Mouse (Mus musculus): ENCODE results near the gene Abca6. TPM values are rescaled to one million over a fixed set of nuclear protein-coding genes. Genes with fewer than 3 reads are reported as not detected.

Abca6 gene
- polyA plus RNA-seq (2015; fragmentation: Nextera tagmentation; extraction: Ambion mirVana) = 0.17 and 0.24 TPM in 2 replicates

GRCm38 (mm10) chr11:110251534-110251933, at the start of gene Abca6:
TSS of gene Abca6 (minus strand) at chr11:110251776.
- 0 out of 2 replicates have a peak, but pooled peaks have one; percentile 31 for ATAC-seq (ENCODE audit: low FRiP score, low TSS enrichment)
- Histone ChIP-seq H3K27me3 (ENCODE audit: insufficient read depth, low read length) (no peaks in the 10 kb centered on the region), H3K4me3 (ENCODE audit: low read length) (peak within 1 kb of the TSS; percentile 18), H3K4me1 (ENCODE audit: insufficient read depth, low read length) (no peaks in the 10 kb centered on the region), H3K4me2 (replicated peaks; ENCODE audit: low read depth, low read length) (peak within 1 kb of the TSS; percentile 35), H3K9ac (replicated peaks; ENCODE audit: low read length) (no peak within 1 kb of the TSS; the same call in 1 of the 2 replicates), H3K9me3 (ENCODE audit: low read length) (no peaks in the 10 kb centered on the region), H3K27ac (ENCODE audit: low read length) (no peak within 1 kb of the TSS), H3K36me3 (ENCODE audit: insufficient read depth, low read length) (no peaks in the 10 kb centered on the region)
- WGBS = 14% methylated on average over 8 of the region's 8 CpGs

DNA sequence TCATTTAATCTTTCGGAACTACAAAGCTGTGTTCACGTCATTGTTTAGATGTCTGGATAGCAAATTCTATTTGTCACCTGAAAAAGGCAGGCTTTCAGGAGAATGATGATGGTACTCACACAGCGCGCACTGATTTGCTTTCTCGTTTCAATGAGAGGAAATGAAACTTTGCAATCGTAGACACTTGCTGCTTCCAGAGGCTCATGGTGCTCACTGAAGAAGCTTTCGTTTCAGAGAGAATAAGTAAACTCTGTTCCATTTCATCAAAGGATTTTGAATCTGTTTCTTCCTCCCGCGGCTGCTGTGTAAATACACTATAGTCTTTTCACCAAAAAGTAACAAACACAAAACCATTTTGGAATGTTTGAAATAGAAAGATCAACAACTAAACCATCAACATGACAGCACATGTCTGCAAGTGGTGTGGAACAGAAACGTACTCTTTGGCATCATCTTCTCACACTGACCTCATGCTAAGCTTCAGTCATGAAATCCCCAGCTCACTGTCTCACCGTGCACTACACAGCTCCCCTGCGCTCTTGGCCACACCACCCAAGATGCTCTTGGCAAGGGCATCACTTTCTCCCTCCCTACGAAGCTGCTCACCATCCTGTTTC, 46.4 kb upstream of the Abca6 start:
- Histone ChIP-seq H3K9me3 (ENCODE audit: low read length) (no peaks in the 10 kb centered on the region), H3K27ac (ENCODE audit: low read length) (no peak overlapping the region), H3K4me2 (replicated peaks; ENCODE audit: low read depth, low read length) (no peak overlapping the region), H3K4me3 (ENCODE audit: low read length) (no peak overlapping the region), H3K27me3 (ENCODE audit: insufficient read depth, low read length) (no peaks in the 10 kb centered on the region), H3K36me3 (ENCODE audit: insufficient read depth, low read length) (no peaks in the 10 kb centered on the region), H3K9ac (replicated peaks; ENCODE audit: low read length) (no peak overlapping the region), H3K4me1 (ENCODE audit: insufficient read depth, low read length) (no peaks in the 10 kb centered on the region)
- no peak for ATAC-seq (ENCODE audit: low FRiP score, low TSS enrichment)
- WGBS = 86% methylated on average over 13 of the region's 13 CpGs

DNA sequence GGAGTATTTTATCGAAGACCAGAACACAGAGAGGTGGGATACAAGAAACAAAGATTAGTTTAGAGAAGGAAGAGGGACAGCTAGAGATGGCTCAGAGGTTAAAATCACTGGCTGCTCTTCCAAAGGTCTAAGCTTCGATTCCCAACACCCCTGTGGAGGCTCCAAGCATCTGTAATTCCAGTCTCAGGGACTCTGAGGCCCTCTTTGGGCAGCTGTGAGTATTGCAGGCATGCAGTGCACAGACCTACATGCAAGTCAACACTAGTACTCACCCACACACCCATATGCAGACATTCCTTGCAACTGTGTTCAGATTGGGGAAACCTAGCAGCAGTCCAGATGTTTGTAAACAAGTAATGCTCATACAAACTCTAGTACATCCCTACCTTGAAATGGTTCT, 39.0 kb upstream of the Abca6 start:
- WGBS = 73% methylated on average over 2 of the region's 2 CpGs
- Histone ChIP-seq H3K9ac (replicated peaks; ENCODE audit: low read length) (no peak overlapping the region), H3K27me3 (ENCODE audit: insufficient read depth, low read length) (no peaks in the 10 kb centered on the region), H3K27ac (ENCODE audit: low read length) (no peak overlapping the region), H3K4me2 (replicated peaks; ENCODE audit: low read depth, low read length) (no peak overlapping the region), H3K4me3 (ENCODE audit: low read length) (no peak overlapping the region), H3K36me3 (ENCODE audit: insufficient read depth, low read length) (0 out of 2 replicates have a peak, but pooled peaks cover 3% of the 10 kb centered on the region), H3K4me1 (ENCODE audit: insufficient read depth, low read length) (no peaks in the 10 kb centered on the region), H3K9me3 (ENCODE audit: low read length) (no peaks in the 10 kb centered on the region)
- ATAC-seq (ENCODE audit: low FRiP score, low TSS enrichment) = no peak

DNA sequence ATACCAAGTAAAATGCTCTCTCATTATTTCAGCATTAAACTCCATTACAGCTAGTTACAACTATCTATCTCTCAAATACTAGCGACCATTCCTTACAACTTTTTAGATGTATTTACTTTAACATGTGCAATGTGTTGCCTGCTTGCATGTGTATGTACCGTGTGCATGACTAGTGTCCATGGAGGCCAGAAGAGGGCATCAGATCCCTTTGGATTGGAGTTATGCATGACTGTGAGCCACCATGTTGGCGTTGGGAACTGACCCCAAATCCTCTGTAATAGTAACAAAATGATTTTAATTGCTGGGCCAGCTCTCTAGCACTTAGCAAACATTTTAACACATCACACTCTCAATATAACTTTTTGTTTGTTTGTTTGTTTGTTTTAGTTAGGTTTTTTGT, 36.8 kb upstream of the Abca6 start:
- H3K4me2 ChIP-seq (replicated peaks; ENCODE audit: low read depth, low read length) = no peak overlapping the region
- H3K27ac ChIP-seq (ENCODE audit: low read length) = no peak overlapping the region
- H3K36me3 ChIP-seq (ENCODE audit: insufficient read depth, low read length) = 0 out of 2 replicates have a peak, but pooled peaks cover 3% of the 10 kb centered on the region
- no peak for ATAC-seq (ENCODE audit: low FRiP score, low TSS enrichment)
- H3K4me3 ChIP-seq (ENCODE audit: low read length) = no peak overlapping the region
- 84% methylated on average over 3 of the region's 3 CpGs for WGBS
- H3K9me3 ChIP-seq (ENCODE audit: low read length) = no peaks in the 10 kb centered on the region
- no peaks in the 10 kb centered on the region for H3K4me1 ChIP-seq (ENCODE audit: insufficient read depth, low read length)
- no peaks in the 10 kb centered on the region for H3K27me3 ChIP-seq (ENCODE audit: insufficient read depth, low read length)
- H3K9ac ChIP-seq (replicated peaks; ENCODE audit: low read length) = no peak overlapping the region

GRCm38 (mm10) chr11:110287694-110288093, 36.1 kb upstream of the Abca6 start:
- H3K4me3 ChIP-seq (ENCODE audit: low read length) = no peak overlapping the region
- no peaks in the 10 kb centered on the region for H3K9me3 ChIP-seq (ENCODE audit: low read length)
- ATAC-seq (ENCODE audit: low FRiP score, low TSS enrichment) = no peak
- no peaks in the 10 kb centered on the region for H3K4me1 ChIP-seq (ENCODE audit: insufficient read depth, low read length)
- H3K36me3 ChIP-seq (ENCODE audit: insufficient read depth, low read length) = 0 out of 2 replicates have a peak, but pooled peaks cover 3% of the 10 kb centered on the region
- no peak overlapping the region for H3K4me2 ChIP-seq (replicated peaks; ENCODE audit: low read depth, low read length)
- H3K27ac ChIP-seq (ENCODE audit: low read length) = no peak overlapping the region
- 76% methylated on average over 9 of the region's 9 CpGs for WGBS
- no peaks in the 10 kb centered on the region for H3K27me3 ChIP-seq (ENCODE audit: insufficient read depth, low read length)
- no peak overlapping the region for H3K9ac ChIP-seq (replicated peaks; ENCODE audit: low read length)

GRCm38 (mm10) chr11:110286331-110286730, 34.8 kb upstream of the Abca6 start:
- no peaks in the 10 kb centered on the region for H3K27me3 ChIP-seq (ENCODE audit: insufficient read depth, low read length)
- H3K4me3 ChIP-seq (ENCODE audit: low read length) = no peak overlapping the region
- no peak for ATAC-seq (ENCODE audit: low FRiP score, low TSS enrichment)
- H3K27ac ChIP-seq (ENCODE audit: low read length) = no peak overlapping the region
- no peaks in the 10 kb centered on the region for H3K9me3 ChIP-seq (ENCODE audit: low read length)
- no peak overlapping the region for H3K9ac ChIP-seq (replicated peaks; ENCODE audit: low read length)
- H3K36me3 ChIP-seq (ENCODE audit: insufficient read depth, low read length) = 0 out of 2 replicates have a peak, but pooled peaks cover 3% of the 10 kb centered on the region
- WGBS = 90% methylated on average over 3 of the region's 3 CpGs
- H3K4me2 ChIP-seq (replicated peaks; ENCODE audit: low read depth, low read length) = no peak overlapping the region
- no peaks in the 10 kb centered on the region for H3K4me1 ChIP-seq (ENCODE audit: insufficient read depth, low read length)

DNA sequence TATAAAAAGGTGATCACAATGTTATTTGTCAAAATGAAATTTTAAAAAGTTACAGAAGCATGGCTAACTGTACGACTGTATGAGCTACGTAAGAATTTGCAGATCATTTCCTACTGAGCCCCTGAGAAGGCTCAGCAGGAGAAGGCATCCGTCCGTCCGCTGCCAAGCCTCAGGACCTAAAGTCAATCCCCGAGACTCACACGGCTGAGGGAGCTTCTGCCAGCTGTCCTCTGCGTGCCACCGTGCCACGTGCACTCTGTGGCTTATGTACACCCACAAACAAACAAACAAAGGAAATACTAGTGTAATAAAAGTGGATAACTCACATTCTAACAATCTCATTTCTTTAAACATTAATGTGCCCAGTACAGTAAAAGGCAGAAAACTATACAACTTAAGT, 33.3 kb upstream of the Abca6 start:
- H3K9ac ChIP-seq (replicated peaks; ENCODE audit: low read length) = no peak overlapping the region
- ATAC-seq (ENCODE audit: low FRiP score, low TSS enrichment) = no peak
- WGBS = 79% methylated on average over 10 of the region's 10 CpGs
- H3K4me3 ChIP-seq (ENCODE audit: low read length) = no peak overlapping the region
- no peak overlapping the region for H3K4me2 ChIP-seq (replicated peaks; ENCODE audit: low read depth, low read length)
- no peak overlapping the region for H3K27ac ChIP-seq (ENCODE audit: low read length)
- H3K27me3 ChIP-seq (ENCODE audit: insufficient read depth, low read length) = no peaks in the 10 kb centered on the region
- no peaks in the 10 kb centered on the region for H3K36me3 ChIP-seq (ENCODE audit: insufficient read depth, low read length)
- no peaks in the 10 kb centered on the region for H3K4me1 ChIP-seq (ENCODE audit: insufficient read depth, low read length)
- H3K9me3 ChIP-seq (ENCODE audit: low read length) = no peaks in the 10 kb centered on the region

DNA sequence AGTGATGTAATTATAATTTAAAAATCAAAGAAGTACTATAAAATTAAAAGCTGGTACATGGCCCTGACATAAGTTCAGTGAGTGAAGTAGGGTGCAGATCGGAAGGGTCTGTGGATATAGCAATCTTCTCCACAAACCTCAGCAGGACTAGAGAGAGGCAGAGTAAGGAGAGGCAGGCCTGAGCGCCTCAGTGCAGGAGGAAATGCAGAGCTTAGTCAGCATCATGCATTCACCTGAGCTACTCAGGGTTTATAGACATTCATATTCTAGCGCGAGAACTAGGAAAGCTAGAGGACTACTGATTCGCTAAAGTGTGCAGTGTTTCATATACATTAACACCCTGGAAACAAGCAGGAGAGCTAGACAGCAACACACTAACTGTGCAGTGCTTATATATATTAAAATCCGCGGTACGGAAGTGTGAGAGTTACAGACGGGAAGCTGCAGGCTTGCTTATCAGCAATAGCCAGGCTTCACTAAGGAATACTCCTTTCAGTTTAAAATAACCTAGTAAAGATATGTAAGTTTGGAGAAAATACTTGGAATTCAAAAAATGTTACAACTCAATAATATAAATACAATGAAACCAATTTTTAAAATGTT, 32.7 kb upstream of the Abca6 start:
- no peaks in the 10 kb centered on the region for H3K36me3 ChIP-seq (ENCODE audit: insufficient read depth, low read length)
- WGBS = 86% methylated on average over 9 of the region's 9 CpGs
- no peak for ATAC-seq (ENCODE audit: low FRiP score, low TSS enrichment)
- H3K27me3 ChIP-seq (ENCODE audit: insufficient read depth, low read length) = no peaks in the 10 kb centered on the region
- no peak overlapping the region for H3K9ac ChIP-seq (replicated peaks; ENCODE audit: low read length)
- no peak overlapping the region for H3K27ac ChIP-seq (ENCODE audit: low read length)
- H3K4me1 ChIP-seq (ENCODE audit: insufficient read depth, low read length) = no peaks in the 10 kb centered on the region
- H3K4me3 ChIP-seq (ENCODE audit: low read length) = no peak overlapping the region
- no peak overlapping the region for H3K4me2 ChIP-seq (replicated peaks; ENCODE audit: low read depth, low read length)
- no peaks in the 10 kb centered on the region for H3K9me3 ChIP-seq (ENCODE audit: low read length)

GRCm38 (mm10) chr11:110274794-110275193, 23.2 kb upstream of the Abca6 start:
- WGBS = 54% methylated on average over 3 of the region's 3 CpGs

GRCm38 (mm10) chr11:110271745-110272144, 20.2 kb upstream of the Abca6 start:
- no peaks in the 10 kb centered on the region for H3K9me3 ChIP-seq (ENCODE audit: low read length)
- no peaks in the 10 kb centered on the region for H3K36me3 ChIP-seq (ENCODE audit: insufficient read depth, low read length)
- 6% methylated on average over 5 of the region's 5 CpGs for WGBS
- no peak overlapping the region for H3K4me2 ChIP-seq (replicated peaks; ENCODE audit: low read depth, low read length)
- ATAC-seq (ENCODE audit: low FRiP score, low TSS enrichment) = peak; percentile 70; the same call in 1 of the 2 replicates
- H3K4me3 ChIP-seq (ENCODE audit: low read length) = no peak overlapping the region
- no peak overlapping the region for H3K9ac ChIP-seq (replicated peaks; ENCODE audit: low read length)
- no peaks in the 10 kb centered on the region for H3K4me1 ChIP-seq (ENCODE audit: insufficient read depth, low read length)
- no peak overlapping the region for H3K27ac ChIP-seq (ENCODE audit: low read length)
- no peaks in the 10 kb centered on the region for H3K27me3 ChIP-seq (ENCODE audit: insufficient read depth, low read length)

More at GRCm38 (mm10) chr11:110274794-110275193, 23.2 kb upstream of the Abca6 start:
- Histone ChIP-seq H3K27me3 (ENCODE audit: insufficient read depth, low read length) (no peaks in the 10 kb centered on the region), H3K4me1 (ENCODE audit: insufficient read depth, low read length) (no peaks in the 10 kb centered on the region), H3K9me3 (ENCODE audit: low read length) (no peaks in the 10 kb centered on the region), H3K4me2 (replicated peaks; ENCODE audit: low read depth, low read length) (peak overlapping the region; percentile 11), H3K36me3 (ENCODE audit: insufficient read depth, low read length) (no peaks in the 10 kb centered on the region), H3K27ac (ENCODE audit: low read length) (no peak overlapping the region), H3K4me3 (ENCODE audit: low read length) (no peak overlapping the region; the same call in 1 of the 2 replicates), H3K9ac (replicated peaks; ENCODE audit: low read length) (0 out of 2 replicates have a peak overlapping the region, but pooled peaks have one; percentile 47)
- no peak for ATAC-seq (ENCODE audit: low FRiP score, low TSS enrichment)
